Mouse (Mus musculus) common myeloid progenitor, adult 5-6 weeks (primary cell): ENCODE measurements around the gene Chaf1a. TPM values are rescaled to one million over a fixed set of nuclear protein-coding genes. Genes with fewer than 3 reads are reported as not detected.
"Not testable (repeated sequence)": the region's sequence is repeated elsewhere in the genome, so short reads cannot be mapped to it uniquely, and the experiment has no call there.

Experiments used
- ATAC-seq: replicated peaks from 2 replicates; pipeline ENCODE4 v1.8.0; 2016; ENCODE audit warnings: low read depth, mild to moderate bottlenecking, moderate TSS enrichment, inconsistent platforms; ENCODE audit not compliant: poor library complexity, severe bottlenecking
- total RNA-seq: library from RNA; stranded (forward); fragments of 200-1000, 187-1606 nt; gene quantifications from 2 replicates; pipeline ENCODE4 v1.2.3, GENCODE M21; 2017

The Chaf1a gene
- total RNA-seq, 1 experiment from 2014 or later: 35.6 TPM

- ATAC-seq: no peak
These were observed 5.0 kb upstream of the Chaf1a start for GRCm38 (mm10) chr17:56035216-56035615.

- peak; percentile 78 for ATAC-seq
These were observed 3.9 kb upstream of the Chaf1a start, which contains the start of gene Sh3gl1 for GRCm38 (mm10) chr17:56036176-56036900. Gene Sh3gl1 (minus strand): TSS chr17:56036635.

- no peak for ATAC-seq
These were observed 3.3 kb upstream of the Chaf1a start for GRCm38 (mm10) chr17:56036901-56037287.

- ATAC-seq: no peak
These were observed 1.5 kb upstream of the Chaf1a start for GRCm38 (mm10) chr17:56038583-56039261.

- ATAC-seq: no peak
These were observed 894 bp upstream of the Chaf1a start for GRCm38 (mm10) chr17:56039345-56039744.

GRCm38 (mm10) chr17:56040857-56041163 is 571 bp downstream of the Chaf1a start:
- ATAC-seq: no peak

GRCm38 (mm10) chr17:56051369-56051768 is 11.1 kb downstream of the Chaf1a start:
- no peak for ATAC-seq

GRCm38 (mm10) chr17:56054938-56055337 is 14.7 kb downstream of the Chaf1a start:
- no peak for ATAC-seq

- no peak for ATAC-seq
These were observed 15.9 kb downstream of the Chaf1a start for GRCm38 (mm10) chr17:56055945-56056678.

GRCm38 (mm10) chr17:56057381-56058120 is 17.3 kb downstream of the Chaf1a start:
- ATAC-seq: no peak

GRCm38 (mm10) chr17:56062081-56062480 is 21.8 kb downstream of the Chaf1a start:
- ATAC-seq: no peak

- ATAC-seq: not testable (repeated sequence)
These were observed 25.5 kb downstream of the Chaf1a start for GRCm38 (mm10) chr17:56065715-56066114.

GRCm38 (mm10) chr17:56066451-56066850 is 26.2 kb downstream of the Chaf1a start:
- no peak for ATAC-seq

GRCm38 (mm10) chr17:56069066-56069465 is 28.8 kb downstream of the Chaf1a start:
- no peak for ATAC-seq

- ATAC-seq: no peak
These were observed 30.9 kb downstream of the Chaf1a start for GRCm38 (mm10) chr17:56071126-56071525.

GRCm38 (mm10) chr17:56072243-56072642 is 32.0 kb downstream of the Chaf1a start:
- ATAC-seq: no peak

- ATAC-seq: peak; percentile 44
These were observed 34.0 kb downstream of the Chaf1a start for GRCm38 (mm10) chr17:56074097-56074826.

GRCm38 (mm10) chr17:56074827-56075208 is 34.6 kb downstream of the Chaf1a start, which contains the start of gene Ubxn6:
Gene Ubxn6 (minus strand): TSS chr17:56075028.
- ATAC-seq: peak; percentile 45

- no peak for ATAC-seq
These were observed 37.3 kb downstream of the Chaf1a start for GRCm38 (mm10) chr17:56077523-56077922.

GRCm38 (mm10) chr17:56078361-56078760 is 38.1 kb downstream of the Chaf1a start:
- ATAC-seq: not testable (repeated sequence)
